Mouse (Mus musculus) spleen, adult 2 months (tissue): ENCODE results near the gene Tmem233. TPM values are rescaled to one million over a fixed set of nuclear protein-coding genes. Genes with fewer than 3 reads are reported as not detected.

ENCODE experiments used
- DNase-seq, 2 experiments: peaks; one replicate each; pipeline versions ENCODE4 v3.0.0 to v3.0.0-alpha.2; 2012 to 2021; ENCODE audit warnings: low spot score in 2 of 2, low read depth in 1 of 2
- H3K27ac ChIP-seq: fragments of 200-500 bp; 2 replicates; pipeline ENCODE4 v1.5.1; 2012; ENCODE audit warnings: low read length, inconsistent platforms; ENCODE audit not compliant: insufficient read depth
- H3K27me3 ChIP-seq: fragments of 200-500 bp; 2 replicates; pipeline ENCODE4 v1.6.1; 2012; ENCODE audit warnings: mild to moderate bottlenecking, moderate library complexity, low read length, inconsistent platforms; ENCODE audit not compliant: control insufficient read depth, insufficient read depth
- H3K36me3 ChIP-seq: fragments of 200-500 bp; 2 replicates; pipeline ENCODE4 v1.6.1; 2012; ENCODE audit warnings: mild to moderate bottlenecking, low read length, inconsistent platforms; ENCODE audit not compliant: control insufficient read depth, insufficient read depth
- H3K4me1 ChIP-seq: fragments of 200-500 bp; 2 replicates; pipeline ENCODE4 v1.6.1; 2011; ENCODE audit warnings: inconsistent platforms; ENCODE audit not compliant: control insufficient read depth, insufficient read depth, insufficient read length
- H3K4me3 ChIP-seq: fragments of 200-500 bp; 2 replicates; pipeline ENCODE4 v1.5.1; 2011; ENCODE audit warnings: mild to moderate bottlenecking, inconsistent platforms; ENCODE audit not compliant: insufficient read depth, insufficient read length; ENCODE audit errors: extremely low read depth
- CTCF ChIP-seq: fragments of 200-500 bp; IDR thresholded peaks from 2 replicates; pipeline ENCODE4 v1.5.1; 2011; ENCODE audit warnings: mild to moderate bottlenecking, inconsistent platforms; ENCODE audit not compliant: insufficient read depth, insufficient read length, insufficient replicate concordance; ENCODE audit errors: extremely low read depth
- POLR2A ChIP-seq: fragments of 200-500 bp; IDR thresholded peaks from 2 replicates; pipeline ENCODE4 v1.6.1; 2011; ENCODE audit warnings: low read depth, low read length, inconsistent platforms
- WGBS: fragments of 180-500 bp; shearing (Covaris S2); methylation state at CpG from one replicate; pipeline ENCODE4 v1.1.7; 2018; 5-methylcytosine and 5-hydroxymethylcytosine counted together
- polyA plus RNA-seq: library from polyadenylated mRNA; depleted of rRNA; stranded (reverse); fragments of >200 nt; gene quantifications from 2 replicates; pipeline ENCODE4 v1.2.3, GENCODE M21; 2012; rRNA removed

Gene Tmem233
- polyA plus RNA-seq, 1 experiment: not detected

DNA sequence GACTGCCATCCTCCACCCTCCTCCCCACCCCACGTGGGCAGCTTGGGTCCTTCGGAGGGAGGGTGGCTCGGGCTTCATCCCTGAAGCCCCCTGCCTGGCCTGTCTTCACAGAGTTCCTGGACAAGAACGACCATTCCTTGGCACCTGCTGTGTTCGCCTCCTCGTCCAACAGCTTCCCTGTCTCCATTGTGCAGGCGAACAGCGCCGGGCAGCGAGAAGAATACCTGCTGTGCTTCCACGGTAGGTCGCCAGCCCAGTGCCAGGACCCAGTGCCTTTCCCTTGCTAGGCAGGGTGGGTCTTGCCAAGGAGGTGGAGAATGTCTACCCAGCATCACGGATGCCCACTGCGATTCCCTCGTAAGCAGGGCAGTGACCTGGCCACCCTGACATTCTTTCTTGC is 88.9 kb downstream of the Tmem233 start:
- no peak overlapping the region for H3K27ac ChIP-seq
- DNase-seq: no peak
- WGBS: 97% methylated on average over 15 of the region's 15 CpGs
- 0 out of 2 replicates have a peak, but pooled peaks cover 1% of the 10 kb centered on the region for H3K36me3 ChIP-seq
- H3K4me3 ChIP-seq: no peak overlapping the region
- no peaks in the 10 kb centered on the region for H3K4me1 ChIP-seq
- H3K27me3 ChIP-seq: no peaks in the 10 kb centered on the region
- TF ChIP-seq POLR2A (no peak), CTCF (no peak)

- no peaks in the 10 kb centered on the region for H3K27me3 ChIP-seq
- H3K4me1 ChIP-seq: no peaks in the 10 kb centered on the region
- no peak for DNase-seq
- no peak overlapping the region for H3K27ac ChIP-seq
- TF ChIP-seq CTCF: no peak
- TF ChIP-seq POLR2A: no peak
- 98% methylated on average over 11 of the region's 11 CpGs for WGBS
- H3K4me3 ChIP-seq: no peak overlapping the region
- peaks cover 3% of the 10 kb centered on the region for H3K36me3 ChIP-seq
Observed at GRCm38 (mm10) chr5:115991717-115992116, 91.3 kb downstream of the Tmem233 start.

Other genes with a start within 250 kb of the Tmem233 start
- gene Cit, start 238.0 kb downstream of the Tmem233 start, polyA plus RNA-seq: 6.3 and 7.8 TPM in 2 replicates
- gene Prkab1, start 58.7 kb downstream of the Tmem233 start, polyA plus RNA-seq: 59.6 and 82.0 TPM in 2 replicates
- not detected in 2 replicates for gene Ccdc60, start 205.7 kb upstream of the Tmem233 start, polyA plus RNA-seq